Mouse (Mus musculus): Measurements from ENCODE around the gene Vmn1r48.
"Not testable (repeated sequence)": the region's sequence is repeated elsewhere in the genome, so short reads cannot be mapped to it uniquely, and the experiment has no call there.

Gene Vmn1r48

DNA sequence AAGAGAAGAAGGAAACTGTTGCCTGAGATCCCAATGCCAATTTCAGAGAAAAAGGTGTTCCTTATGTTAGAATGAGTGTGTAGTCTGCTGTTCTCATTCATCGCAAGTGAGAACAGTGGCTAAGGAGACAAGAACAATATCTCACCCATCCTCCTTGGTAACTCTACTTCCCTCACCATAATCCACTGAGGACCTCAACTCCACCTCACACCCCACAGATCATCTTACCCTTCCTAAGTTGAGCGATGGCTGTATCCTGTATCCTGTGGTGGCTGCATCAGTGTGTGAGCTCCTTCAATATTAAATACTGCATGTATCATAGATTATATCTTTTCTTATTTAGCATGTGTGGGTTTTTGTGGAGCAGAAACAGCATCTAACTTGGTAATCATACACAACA, at the start of gene Vmn1r48:
Gene Vmn1r48 (minus strand): TSS at position 101 of the 400 bp plus-strand sequence.
- CTCF ChIA-PET, POLR2A ChIA-PET: not testable (repeated sequence)

DNA sequence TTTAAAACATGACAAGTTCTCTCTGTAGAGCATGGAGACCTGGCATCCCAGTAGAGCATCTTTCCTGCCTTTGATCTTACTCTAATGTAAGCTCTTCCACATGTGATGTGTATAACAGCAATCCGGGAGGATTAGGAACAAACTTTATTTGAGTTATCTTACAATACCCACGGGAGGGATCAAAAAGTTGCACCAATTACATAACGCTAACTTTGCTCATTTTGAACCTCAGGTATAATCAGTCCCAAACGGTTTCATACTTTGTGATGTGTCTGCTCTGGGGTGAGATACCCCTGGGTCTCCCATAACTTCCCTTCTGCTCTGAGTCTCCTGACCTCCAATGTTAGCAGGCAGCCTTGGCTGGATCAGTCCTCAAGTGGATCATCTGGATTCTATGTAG, 41.8 kb upstream of the Vmn1r48 start, which contains the start of gene Vmn1r49:
Gene Vmn1r49 (minus strand): TSS at position 101 of the 400 bp plus-strand sequence.
- ChIA-PET CTCF (interaction anchor here in 1 of 4 experiments (0.5 kb wide), 1 partner anchor 249 kb away, joined by 3 read pairs; no protein-coding TSS in a partner anchor), POLR2A (no interaction called here)

DNA sequence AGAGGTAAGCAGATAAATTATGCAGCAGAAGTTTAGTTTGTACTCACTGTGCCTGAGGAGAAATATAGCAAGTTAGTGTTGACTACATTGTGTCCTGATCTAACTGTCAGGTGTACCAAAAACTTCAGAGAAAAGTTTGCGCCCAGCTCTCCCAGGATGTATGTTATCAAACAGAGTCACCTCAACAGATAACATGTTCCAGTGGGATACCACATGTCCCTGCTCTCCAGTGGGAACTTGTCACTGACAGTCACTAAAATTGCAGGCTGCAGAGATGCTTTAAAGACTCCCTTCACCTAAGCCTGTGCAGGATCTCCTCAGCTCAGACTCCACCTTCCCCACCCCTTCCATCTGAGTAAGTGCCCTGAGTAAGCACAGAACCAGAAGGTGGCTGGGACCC, 20.8 kb downstream of the Vmn1r48 start, which contains the start of gene Vmn1r47:
Gene Vmn1r47 (plus strand): TSS at position 301 of the 400 bp plus-strand sequence.
- POLR2A ChIA-PET, CTCF ChIA-PET: not testable (repeated sequence)

DNA sequence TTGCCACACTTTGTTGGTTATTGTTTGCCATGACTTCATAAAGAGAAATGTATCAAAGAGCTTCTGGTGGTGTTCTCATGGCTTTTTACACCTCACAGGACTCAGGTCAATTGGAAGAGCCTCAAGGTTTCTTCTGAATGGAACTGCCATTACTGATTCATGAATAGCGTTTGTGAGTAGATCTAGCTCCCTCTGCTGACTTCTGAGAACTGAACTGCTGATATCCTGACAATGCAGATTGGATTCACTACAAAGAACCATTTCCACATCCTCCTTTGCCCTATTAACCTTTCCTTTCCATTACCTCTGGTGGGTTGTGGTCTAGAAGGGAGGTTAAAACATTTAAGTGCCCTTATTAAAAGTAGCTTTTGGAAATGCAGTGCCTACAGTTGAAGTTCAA, 50.7 kb downstream of the Vmn1r48 start:
- ChIA-PET POLR2A (no interaction called here), CTCF (interaction anchor here in 1 of 4 experiments (0.6 kb wide), 1 partner anchor 94 kb away, joined by 3 read pairs; no protein-coding TSS in a partner anchor)

Data from embryonic stem cell, embryonic (primary cell).